Mouse (Mus musculus): ENCODE data around the gene Bhlhe41. TPM values are rescaled to one million over a fixed set of nuclear protein-coding genes. Genes with fewer than 3 reads are reported as not detected.

Bhlhe41 gene
- 1.7 and 2.2 TPM in 2 replicates for polyA plus RNA-seq (2015; fragmentation: Nextera tagmentation; extraction: Ambion mirVana)

GRCm38 (mm10) chr6:145865289-145865885 lies at the start of gene Bhlhe41:
Bhlhe41 (minus strand) TSS chr6:145865558.

Other genes starting within 250 kb of the Bhlhe41 start
- gene Tuba3b, start 249.8 kb downstream of the Bhlhe41 start, polyA plus RNA-seq (2015; fragmentation: Nextera tagmentation; extraction: Ambion mirVana), result not detected in 2 replicates
- gene Rassf8, start 118.8 kb downstream of the Bhlhe41 start, polyA plus RNA-seq (2015; fragmentation: Nextera tagmentation; extraction: Ambion mirVana), result 10.2 and 13.8 TPM in 2 replicates
- gene Sspn, start 66.1 kb upstream of the Bhlhe41 start, polyA plus RNA-seq (2015; fragmentation: Nextera tagmentation; extraction: Ambion mirVana), result 15.0 and 15.5 TPM in 2 replicates

Measured in adrenal gland, postnatal 0 days (tissue).